Mouse (Mus musculus) mesoderm, embryonic 11.5 days (tissue): ENCODE measurements around the gene Cgas.

Experiments used
- DNase-seq: peaks from one replicate; pipeline ENCODE4 v3.0.0-alpha.2; 2012; ENCODE audit warnings: low read depth, low spot score

Gene Cgas

DNA sequence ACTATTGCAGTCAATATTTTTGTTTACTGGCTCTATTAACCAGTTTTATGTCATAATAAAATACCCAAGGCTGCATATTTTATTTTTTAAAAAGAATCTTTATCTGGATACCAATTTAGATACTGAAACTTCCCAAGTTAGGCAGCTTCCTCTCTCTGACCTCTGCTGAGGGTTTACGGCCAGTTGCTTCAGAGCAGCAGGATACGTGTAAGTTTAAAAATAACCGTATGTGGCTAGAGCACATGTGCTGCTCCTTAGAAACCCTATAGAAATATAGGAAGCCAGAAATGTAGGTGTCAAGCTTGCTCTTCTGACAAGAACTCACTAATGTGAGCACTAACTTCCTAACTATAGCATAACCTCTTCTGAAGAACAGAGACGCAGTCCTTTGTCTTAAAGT lies 20.3 kb upstream of the Cgas start:
- DNase-seq: no peak

GRCm38 (mm10) chr9:78457026-78457425 lies 14.0 kb upstream of the Cgas start:
- no peak for DNase-seq

- DNase-seq: no peak
Measured at GRCm38 (mm10) chr9:78451382-78451781, 8.3 kb upstream of the Cgas start.

GRCm38 (mm10) chr9:78450404-78450803 lies 7.4 kb upstream of the Cgas start:
- DNase-seq: no peak

GRCm38 (mm10) chr9:78447973-78448873 lies 5.2 kb upstream of the Cgas start, which contains the start of the genes Mto1 and Gm17324:
TSS of gene Mto1 (plus strand) at chr9:78448208.
TSS of gene Gm17324 (minus strand) at chr9:78448786.
- peak; percentile 96 for DNase-seq

DNA sequence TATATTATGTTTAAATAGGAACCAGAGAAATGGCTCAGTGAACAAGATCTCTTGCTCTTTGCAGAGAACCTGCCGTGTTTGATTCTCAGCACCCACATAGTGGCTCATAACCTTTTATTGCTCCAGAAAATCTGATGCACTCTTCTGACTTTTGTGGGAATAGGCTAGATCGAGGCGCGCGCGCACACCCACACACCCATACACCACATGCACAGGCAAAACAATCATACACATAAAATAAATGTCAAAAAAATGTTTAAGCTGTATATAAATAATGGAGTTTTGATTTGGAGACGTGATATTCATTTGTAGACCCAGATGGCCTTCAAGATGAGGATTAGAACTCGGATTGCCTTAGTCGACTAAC lies 4.6 kb upstream of the Cgas start:
- no peak for DNase-seq

- peak; percentile 28 for DNase-seq
Measured at GRCm38 (mm10) chr9:78442237-78442578, 829 bp downstream of the Cgas start.

- DNase-seq: no peak
Measured at GRCm38 (mm10) chr9:78439426-78439825, 3.6 kb downstream of the Cgas start.

GRCm38 (mm10) chr9:78432471-78432870 lies 10.6 kb downstream of the Cgas start:
- DNase-seq: no peak

DNA sequence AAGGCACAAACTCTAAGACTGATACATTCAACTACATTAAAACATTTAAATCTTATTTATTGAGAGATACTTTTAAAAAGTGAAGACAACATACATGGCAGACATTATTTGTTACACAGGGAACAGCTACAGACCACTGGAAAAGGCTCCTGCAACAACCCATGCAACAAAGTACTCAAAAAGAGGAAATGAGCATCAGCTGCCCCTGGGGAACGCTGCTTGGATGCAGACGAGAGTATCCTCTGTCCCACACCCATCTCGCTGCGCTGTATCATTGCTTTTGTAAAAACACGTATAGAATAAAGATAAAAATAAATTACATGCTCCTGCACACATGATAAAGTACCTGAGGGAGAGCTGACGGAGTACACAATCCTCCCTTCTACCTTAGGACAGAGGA lies 12.6 kb downstream of the Cgas start:
- no peak for DNase-seq

DNA sequence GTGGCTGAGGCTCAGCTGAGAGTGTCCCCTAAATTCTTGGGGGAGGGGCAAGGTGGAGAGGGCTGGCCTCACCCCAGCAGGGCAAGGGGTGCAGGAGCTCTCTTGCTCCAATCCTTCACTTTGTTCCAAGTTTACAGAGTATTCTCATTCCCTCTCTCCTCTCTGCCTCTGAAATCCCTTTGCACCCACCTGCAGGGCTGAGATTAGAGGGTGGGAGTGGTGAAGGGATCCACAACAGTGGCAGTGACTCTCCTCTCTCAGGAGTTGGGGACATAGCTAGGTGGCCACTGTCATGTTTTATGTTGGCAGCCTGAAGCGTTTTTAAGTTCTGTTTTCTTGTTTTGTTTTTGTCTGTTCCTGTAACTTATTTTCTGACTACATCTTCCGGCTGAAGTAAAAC lies 13.5 kb downstream of the Cgas start:
- no peak for DNase-seq

DNA sequence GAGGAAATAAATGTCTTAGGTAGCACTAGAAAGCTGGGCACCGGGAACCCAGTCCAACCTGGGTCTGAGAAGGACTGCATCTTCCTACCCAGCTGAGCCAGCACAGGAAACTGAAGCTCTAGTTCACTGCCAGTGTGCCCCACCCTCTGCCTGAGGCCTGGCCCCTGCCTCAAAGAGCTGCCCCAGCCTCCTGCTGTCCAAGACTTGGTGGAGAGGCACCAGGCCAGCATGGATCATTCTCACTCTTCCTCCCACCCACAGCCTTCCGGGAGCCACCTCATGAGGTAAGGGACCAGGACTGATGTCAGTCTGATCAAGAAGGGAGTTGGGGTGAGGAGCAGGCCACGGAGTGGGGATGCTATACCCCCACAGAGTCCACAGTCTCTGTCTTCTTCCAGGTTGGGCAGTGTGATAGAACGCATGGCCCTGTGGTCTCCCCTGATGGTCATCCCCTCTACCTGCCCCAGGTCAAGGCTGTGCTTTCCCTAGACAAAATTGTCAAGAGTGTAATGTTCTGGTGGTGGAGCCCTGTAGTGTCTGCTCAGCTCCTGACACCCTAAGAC lies 14.1 kb downstream of the Cgas start:
- DNase-seq: no peak

DNA sequence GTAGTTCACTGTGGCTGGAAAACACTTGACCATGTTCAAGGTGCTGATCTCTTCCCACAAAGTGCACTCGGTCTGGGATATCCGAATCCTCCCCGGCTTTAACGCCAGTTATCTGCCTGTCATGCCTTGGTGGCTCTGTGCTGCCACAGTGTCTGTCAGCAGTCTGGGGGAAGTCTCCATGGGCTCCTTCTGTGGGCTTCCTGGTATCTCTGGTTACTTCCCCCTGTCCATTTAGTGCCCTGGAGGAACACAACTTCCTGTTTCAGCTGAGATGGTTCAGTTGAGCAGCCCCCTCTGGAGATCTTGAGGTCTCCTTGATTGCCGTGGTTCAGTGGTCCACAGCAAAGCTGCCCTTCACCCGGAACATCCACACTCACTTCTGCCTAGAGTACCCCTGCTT lies 14.9 kb downstream of the Cgas start:
- no peak for DNase-seq

DNA sequence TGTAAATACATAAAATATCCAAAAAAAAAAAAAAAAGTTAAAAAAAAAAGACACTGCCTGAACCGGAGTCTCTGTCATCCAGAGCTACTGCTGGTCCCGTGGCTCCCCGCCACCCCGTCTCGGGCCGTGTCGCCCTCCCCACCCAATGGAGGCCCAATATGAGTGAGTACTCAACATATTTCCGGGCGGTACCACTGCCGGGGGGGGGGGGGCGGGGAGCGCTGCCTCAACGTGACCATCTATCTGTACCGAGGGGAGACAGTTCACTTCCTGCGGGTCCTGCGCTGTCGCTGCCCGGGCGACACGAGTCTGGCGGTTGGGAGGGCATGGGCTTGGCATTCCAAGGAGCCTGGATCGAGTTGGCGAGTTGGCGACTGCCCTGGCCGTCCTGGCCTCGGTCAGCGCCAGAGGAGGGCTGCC lies 15.7 kb downstream of the Cgas start:
- no peak for DNase-seq

GRCm38 (mm10) chr9:78401596-78401995 lies 41.4 kb downstream of the Cgas start:
- no peak for DNase-seq

- no peak for DNase-seq
Measured at GRCm38 (mm10) chr9:78400570-78400969, 42.5 kb downstream of the Cgas start.

DNA sequence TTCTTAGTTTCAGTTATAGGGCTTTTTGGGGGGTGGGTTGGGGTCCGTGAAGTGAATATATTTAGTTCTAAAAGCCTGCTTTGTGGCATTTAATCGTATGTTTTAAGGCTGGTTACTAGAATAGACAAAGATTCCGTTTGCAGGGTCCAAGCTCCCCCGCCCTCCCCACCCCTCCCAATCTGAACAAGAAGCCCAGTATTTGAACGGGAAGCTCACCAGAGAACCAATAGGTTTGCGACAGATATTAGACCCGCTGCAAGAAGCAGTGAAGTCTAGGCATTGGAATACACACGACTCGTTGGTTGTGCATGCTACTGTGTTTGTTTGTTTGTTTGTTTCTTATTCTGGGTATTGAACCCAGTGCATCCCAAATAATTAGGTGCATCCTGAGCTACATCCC lies 46.5 kb downstream of the Cgas start:
- no peak for DNase-seq

DNA sequence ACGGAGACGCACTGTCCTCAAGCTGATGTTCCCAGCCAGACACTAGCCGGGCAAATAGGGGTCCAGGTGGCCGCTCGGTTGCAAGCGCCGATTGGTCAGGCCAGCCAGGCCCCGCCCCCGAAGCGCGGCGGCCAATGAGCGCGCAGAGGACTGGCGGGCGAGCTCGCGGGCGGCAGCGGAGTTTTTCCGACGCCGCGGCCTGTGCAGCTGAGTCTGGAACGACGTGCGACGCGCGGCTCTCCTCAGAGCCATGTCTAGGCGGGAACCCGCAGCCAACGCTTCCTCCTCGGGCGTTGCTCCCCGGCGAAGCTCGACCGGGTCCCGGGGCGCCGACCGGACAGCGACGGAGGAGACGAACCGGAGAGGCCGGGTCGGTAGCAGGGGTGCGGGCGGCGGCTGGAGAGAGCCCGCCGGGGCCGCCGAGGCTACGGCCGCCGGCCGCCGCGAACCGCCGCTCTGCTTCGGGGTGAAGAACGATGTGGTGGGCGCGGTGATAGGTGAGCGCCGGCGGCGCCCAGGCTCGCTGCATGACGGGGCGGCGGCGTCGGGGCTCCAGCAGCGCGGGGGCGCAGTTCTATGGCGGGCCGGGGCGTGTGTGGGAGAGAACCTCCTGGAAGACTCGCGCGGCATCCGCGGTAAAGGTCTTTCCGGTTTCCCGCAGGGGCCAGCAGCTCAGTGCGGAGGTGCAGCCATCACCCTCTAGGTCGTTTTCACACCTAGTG lies 47.2 kb downstream of the Cgas start, which contains the start of gene Ddx43:
Gene Ddx43, plus strand, starts transcription at position 148 of the 722 bp plus-strand sequence.
- peak; percentile 75 for DNase-seq

DNA sequence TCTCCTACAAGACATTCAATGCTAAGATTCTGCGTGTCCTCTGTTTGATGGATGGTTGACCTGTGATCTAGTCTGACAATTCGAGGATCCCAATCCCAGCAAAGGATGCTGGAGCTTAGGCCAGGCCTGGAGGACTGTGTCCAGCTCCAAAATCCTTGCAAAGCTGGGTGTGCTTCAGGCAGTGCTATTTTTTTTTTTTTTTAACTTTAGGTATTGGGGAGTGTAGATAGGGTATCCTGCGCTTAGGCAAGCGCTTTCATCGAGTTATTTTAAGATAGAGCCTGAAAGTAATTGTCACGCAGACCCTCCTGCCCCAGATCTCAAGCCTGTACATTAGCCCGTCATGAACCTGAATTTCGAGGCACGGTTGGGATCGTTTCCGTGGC lies 47.8 kb downstream of the Cgas start:
- no peak for DNase-seq

DNA sequence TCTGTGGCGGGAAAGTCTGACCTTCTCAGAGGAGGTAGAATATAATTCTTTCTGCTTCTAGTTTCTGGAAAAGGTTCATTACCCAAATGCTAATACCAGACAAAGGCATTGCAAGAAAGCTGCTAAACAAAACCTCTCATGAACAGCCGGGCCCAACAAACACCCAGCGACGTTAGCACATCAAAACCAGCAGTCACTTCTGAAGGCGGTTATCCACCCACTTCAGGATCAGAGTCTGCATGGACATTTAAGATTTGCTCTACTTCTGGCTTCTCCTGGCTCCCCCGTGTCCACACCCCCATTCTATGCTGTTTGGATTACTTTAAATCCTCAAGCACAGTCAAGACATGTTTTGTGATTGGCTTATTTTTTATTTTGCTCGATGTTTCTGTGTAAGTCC lies 48.4 kb downstream of the Cgas start:
- no peak for DNase-seq

GRCm38 (mm10) chr9:78393741-78394140 lies 49.3 kb downstream of the Cgas start:
- DNase-seq: no peak

DNA sequence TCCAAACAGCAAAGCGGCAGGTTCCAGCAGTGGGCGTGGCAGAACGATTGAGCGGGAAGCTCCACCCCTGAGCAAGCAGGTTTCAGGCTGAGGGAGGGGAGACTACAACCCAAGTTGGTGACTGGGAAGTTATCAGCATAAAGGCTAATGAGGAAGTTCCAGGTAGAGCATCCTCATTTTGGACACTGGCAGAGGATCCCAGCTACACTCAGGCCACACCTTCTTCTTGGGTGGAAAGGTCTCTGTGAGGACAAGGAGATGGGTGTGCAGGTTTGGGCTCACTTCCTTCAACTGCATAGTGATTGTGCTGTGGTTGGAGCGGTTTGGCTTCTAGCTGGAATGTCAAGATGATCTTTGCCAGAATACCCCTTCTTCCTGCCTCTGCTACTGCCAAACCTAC lies 53.1 kb downstream of the Cgas start:
- no peak for DNase-seq

DNA sequence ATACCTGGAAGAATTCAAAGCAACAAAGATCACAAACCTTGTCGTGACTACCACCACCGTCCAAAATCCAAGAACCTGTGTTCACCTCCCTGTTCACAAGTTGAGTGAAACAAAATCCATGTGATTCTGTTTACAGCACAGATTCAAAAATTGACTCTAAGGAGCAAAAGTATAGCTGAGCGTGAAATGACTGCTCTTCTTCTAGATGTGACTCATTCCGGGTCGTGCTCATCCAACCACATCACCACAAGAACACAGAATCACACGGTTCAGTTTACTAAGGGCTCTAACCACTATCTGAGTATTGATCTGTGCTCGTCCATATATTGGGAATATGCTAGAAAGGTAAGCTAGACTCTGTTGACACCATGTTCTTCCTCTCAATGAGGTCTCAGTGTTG lies 56.1 kb downstream of the Cgas start:
- DNase-seq: no peak
